Mouse (Mus musculus) MN1 (cell line): Measurements from ENCODE around the gene Gm20854.
"Not testable (repeated sequence)": the region's sequence is repeated elsewhere in the genome, so short reads cannot be mapped to it uniquely, and the experiment has no call there.

ENCODE experiments used
- DNase-seq: peaks from one replicate; pipeline ENCODE4 v3.0.0-alpha.2; 2016; ENCODE audit warnings: low spot score

Gm20854 gene

DNA sequence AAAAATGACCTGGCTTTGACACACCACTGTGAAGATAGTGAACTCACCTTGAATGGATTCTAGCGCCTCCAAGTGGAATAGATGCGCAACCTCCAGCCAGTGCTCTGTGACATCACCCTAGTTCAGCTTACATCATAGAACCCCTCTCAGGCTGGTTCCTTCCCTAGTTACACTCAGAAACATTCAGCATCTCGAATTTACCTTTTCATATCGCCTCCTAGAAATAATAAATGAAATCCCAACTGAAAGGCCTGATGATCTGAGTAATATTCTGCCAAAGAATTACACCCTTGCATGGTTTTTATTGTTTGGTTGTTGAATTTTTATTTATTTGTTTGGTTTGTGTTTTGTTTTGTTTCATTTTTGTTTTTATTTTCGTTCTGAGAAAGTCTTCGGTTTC lies at the start of gene Gm20854:
Gene Gm20854 (minus strand): TSS at position 101 of the 400 bp plus-strand sequence.
- DNase-seq, result not testable (repeated sequence)
